Mouse (Mus musculus) MEL (cell line): Measurements from ENCODE around the gene Abca13.

Experiments used
- BHLHE40 ChIP-seq: IDR thresholded peaks from 2 replicates; pipeline ENCODE4 v1.6.1; 2012; ENCODE audit warnings: low read depth, mild to moderate bottlenecking, inconsistent platforms, low read length, improper control_type of control experiment, borderline replicate concordance
- CHD2 ChIP-seq: IDR thresholded peaks from 2 replicates; pipeline ENCODE4 v1.6.1; 2011; ENCODE audit warnings: low read length, improper control_type of control experiment
- CTCF ChIP-seq, 3 experiments: IDR thresholded peaks in 2 of 3; conservative IDR thresholded peaks in 1 of 3; 2 replicates each; pipeline ENCODE4 v1.5.1; 2011 to 2012; ENCODE audit warnings: low read length in 3 of 3, low read depth in 2 of 3, mild to moderate bottlenecking in 2 of 3, improper control_type of control experiment in 1 of 3, inconsistent platforms in 1 of 3, mixed read lengths in 1 of 3, moderate library complexity in 1 of 3; ENCODE audit not compliant: control insufficient read depth in 1 of 3, insufficient read depth in 1 of 3, poor library complexity in 1 of 3, severe bottlenecking in 1 of 3
- GATA1 ChIP-seq: IDR thresholded peaks from 2 replicates; pipeline ENCODE4 v1.6.1; 2011; ENCODE audit warnings: low read depth, low read length, improper control_type of control experiment
- MYB ChIP-seq: IDR thresholded peaks from 2 replicates; pipeline ENCODE4 v1.6.1; 2011; ENCODE audit warnings: mild to moderate bottlenecking, low read depth, low read length, improper control_type of control experiment
- POLR2A ChIP-seq, 2 experiments: IDR thresholded peaks; 2 replicates each; pipeline ENCODE4 v1.6.1; 2011 to 2012; ENCODE audit warnings: low read length in 2 of 2, mild to moderate bottlenecking in 2 of 2, control low read depth in 1 of 2, improper control_type of control experiment in 1 of 2, low read depth in 1 of 2, moderate library complexity in 1 of 2; ENCODE audit not compliant: control insufficient read depth in 1 of 2, insufficient read depth in 1 of 2, poor library complexity in 1 of 2
- SMC3 ChIP-seq: IDR thresholded peaks from 2 replicates; pipeline ENCODE4 v1.6.1; 2011; ENCODE audit warnings: low read depth, low read length, improper control_type of control experiment
- TAL1 ChIP-seq: IDR thresholded peaks from 2 replicates; pipeline ENCODE4 v1.6.1; 2012; ENCODE audit warnings: mild to moderate bottlenecking, inconsistent platforms, low read length, moderate library complexity, mixed read lengths
- USF1 ChIP-seq: IDR thresholded peaks from 2 replicates; pipeline ENCODE4 v1.6.1; 2014; ENCODE audit warnings: low read depth, mild to moderate bottlenecking, inconsistent platforms, low read length, improper control_type of control experiment, moderate library complexity
- ZMIZ1 ChIP-seq: IDR thresholded peaks from 2 replicates; pipeline ENCODE4 v1.6.1; 2012; ENCODE audit warnings: low read depth, mild to moderate bottlenecking, inconsistent platforms, low read length, improper control_type of control experiment, moderate library complexity

DNA sequence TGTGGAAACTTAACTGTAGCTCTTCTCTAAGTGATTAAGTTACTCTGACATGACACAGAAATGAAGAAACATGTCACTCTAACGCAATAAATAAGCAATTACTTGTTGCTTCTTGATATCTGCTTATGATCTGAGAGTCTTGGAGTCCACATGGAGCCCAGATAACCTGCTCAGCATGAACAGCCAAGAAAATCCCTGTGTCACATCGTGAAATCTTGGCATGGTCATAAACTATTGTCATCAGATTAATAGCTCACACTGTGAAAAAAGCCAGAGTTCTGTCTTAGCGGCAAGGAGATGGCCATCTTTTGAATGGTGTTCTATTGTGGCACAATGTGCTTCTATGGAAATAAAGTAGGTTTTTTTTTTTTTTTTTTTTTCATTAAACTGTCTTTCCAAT lies 336.8 kb downstream of the Abca13 start:
- TF ChIP-seq CTCF (IDR thresholded peaks at IDR 0.05 in 2 of 3, conservative IDR thresholded peaks at IDR 0.05 in 1 of 3; ENCODE audit: control insufficient read depth in 1 of 3, insufficient read depth in 1 of 3, low read depth in 2 of 3, low read length in 3 of 3, poor library complexity in 1 of 3, severe bottlenecking in 1 of 3) (no peak), GATA1 (no peak), POLR2A (IDR thresholded peaks at IDR 0.05; ENCODE audit: control insufficient read depth in 1 of 2, insufficient read depth in 1 of 2, low read depth in 1 of 2, low read length in 2 of 2, poor library complexity in 1 of 2) (no peak), SMC3 (no peak), MYB (no peak), ZMIZ1 (no peak), USF1 (no peak), BHLHE40 (no peak), TAL1 (no peak), CHD2 (no peak)
